Mouse (Mus musculus) limb, embryonic 14.5 days (tissue): ENCODE data around the gene Mcfd2. TPM values are rescaled to one million over a fixed set of nuclear protein-coding genes. Genes with fewer than 3 reads are reported as not detected.

Experiments used
- ATAC-seq: fragments of 200-750 bp; cut with Nextera tagmentation; 2 replicates; pipeline ENCODE4 v1.8.0; 2017; ENCODE audit warnings: low read depth, moderate number of reproducible peaks, moderate TSS enrichment; ENCODE audit not compliant: low FRiP score
- DNase-seq: peaks from one replicate; pipeline ENCODE4 v3.0.0-alpha.2; 2015; ENCODE audit warnings: low spot score
- H3K27ac ChIP-seq: fragments of 300-500 bp; sonication (generic); replicated peaks from 2 replicates; pipeline ENCODE4 v1.5.1; 2014; ENCODE audit warnings: low read depth, mild to moderate bottlenecking, low read length, moderate library complexity, mixed read lengths
- H3K27me3 ChIP-seq: fragments of 300-500 bp; sonication (generic); 2 replicates; pipeline ENCODE4 v1.6.1; 2014; ENCODE audit warnings: low read length, mixed read lengths; ENCODE audit not compliant: control insufficient read depth, insufficient read depth
- H3K36me3 ChIP-seq: fragments of 300-500 bp; sonication (generic); 2 replicates; pipeline ENCODE4 v1.6.1; 2014; ENCODE audit warnings: mild to moderate bottlenecking, low read length, moderate library complexity, mixed read lengths; ENCODE audit not compliant: control insufficient read depth, insufficient read depth
- H3K4me1 ChIP-seq: fragments of 300-500 bp; sonication (generic); 2 replicates; pipeline ENCODE4 v1.6.1; 2014; ENCODE audit warnings: antibody characterized with exemption, low read length, mixed read lengths; ENCODE audit not compliant: control insufficient read depth, insufficient read depth
- H3K4me2 ChIP-seq: fragments of 300-500 bp; sonication (generic); replicated peaks from 2 replicates; pipeline ENCODE4 v1.6.1; 2014; ENCODE audit warnings: low read depth, mild to moderate bottlenecking, low read length, moderate library complexity; ENCODE audit not compliant: severe bottlenecking
- H3K4me3 ChIP-seq: fragments of 300-500 bp; sonication (generic); replicated peaks from 2 replicates; pipeline ENCODE4 v1.5.1; 2014; ENCODE audit warnings: low read length
- H3K9ac ChIP-seq: fragments of 300-500 bp; sonication (generic); 2 replicates; pipeline ENCODE4 v1.6.1; 2014; ENCODE audit warnings: mild to moderate bottlenecking, low read depth, low read length, moderate library complexity; ENCODE audit not compliant: severe bottlenecking
- H3K9me3 ChIP-seq: fragments of 300-500 bp; sonication (generic); 2 replicates; pipeline ENCODE4 v1.6.1; 2016; ENCODE audit warnings: low read length; ENCODE audit not compliant: control insufficient read depth
- POLR2A ChIP-seq: fragments of 200-500 bp; IDR thresholded peaks from 2 replicates; pipeline ENCODE4 v1.8.0; 2012; ENCODE audit warnings: inconsistent platforms, mild to moderate bottlenecking, moderate library complexity, borderline replicate concordance; ENCODE audit not compliant: insufficient read depth, insufficient read length; ENCODE audit errors: extremely low read depth
- WGBS: fragments of 180-500 bp; shearing (Covaris S2); extraction: QIAGEN DNeasy Blood & Tissue Kit; methylation state at CpG from one replicate; pipeline ENCODE4 v1.1.7; 2014; 5-methylcytosine and 5-hydroxymethylcytosine counted together
- polyA plus RNA-seq, 2 experiments: library from polyadenylated mRNA; depleted of rRNA in 1 of 2; stranded (reverse) in 1 of 2; unstranded in 1 of 2; fragments of >200 nt; fragmentation: Nextera tagmentation in 1 of 2; extraction: Ambion mirVana in 1 of 2; gene quantifications; 2 replicates each; pipeline versions ENCODE4 v1.2.1 to v1.2.3; 2012 to 2014

Mcfd2 gene
- polyA plus RNA-seq, 2 experiments, result 70.3 to 98.4 TPM

DNA sequence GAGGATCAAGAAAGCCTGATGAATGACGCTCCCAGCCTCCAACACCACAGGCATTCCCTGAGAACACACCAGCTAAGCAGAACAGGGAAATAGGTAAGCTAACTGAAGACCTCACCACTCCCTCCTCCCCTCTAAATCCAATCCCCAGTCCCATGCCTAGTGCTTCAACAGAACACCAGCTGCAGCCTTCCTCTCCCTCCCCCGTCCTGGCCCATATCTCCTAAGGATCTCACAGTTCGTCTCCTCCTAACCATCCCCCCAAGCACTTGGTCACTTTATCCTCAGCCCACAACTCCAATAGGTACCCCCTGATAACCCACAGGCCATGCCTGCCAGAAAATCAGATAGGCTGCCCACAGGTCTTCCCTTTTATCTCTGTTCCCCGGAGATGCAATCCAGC lies 37.9 kb downstream of the Mcfd2 start:
- H3K4me3 ChIP-seq, result no peak overlapping the region
- DNase-seq (no peak), ATAC-seq (no peak)
- H3K4me2 ChIP-seq, result no peak overlapping the region
- no peaks in the 10 kb centered on the region for H3K27me3 ChIP-seq
- no peaks in the 10 kb centered on the region for H3K9me3 ChIP-seq
- peaks cover 6% of the 10 kb centered on the region; the same call in 1 of the 2 replicates for H3K4me1 ChIP-seq
- no peak overlapping the region for H3K27ac ChIP-seq
- H3K9ac ChIP-seq, result no peak overlapping the region
- WGBS, result 65% methylated on average over 4 of the region's 4 CpGs
- TF ChIP-seq POLR2A, result no peak
- H3K36me3 ChIP-seq, result no peaks in the 10 kb centered on the region

GRCm38 (mm10) chr17:87226079-87226640 lies 39.6 kb downstream of the Mcfd2 start:
- Histone ChIP-seq H3K4me3 (no peak overlapping the region), H3K27me3 (no peaks in the 10 kb centered on the region), H3K27ac (no peak overlapping the region), H3K9me3 (no peaks in the 10 kb centered on the region), H3K36me3 (no peaks in the 10 kb centered on the region), H3K9ac (no peak overlapping the region), H3K4me2 (no peak overlapping the region), H3K4me1 (peaks cover 6% of the 10 kb centered on the region; the same call in 1 of the 2 replicates)
- no peak for TF ChIP-seq POLR2A
- ATAC-seq, result no peak
- DNase-seq, result no peak
- WGBS, result 47% methylated on average over 10 of the region's 10 CpGs

GRCm38 (mm10) chr17:87225384-87225783 lies 40.4 kb downstream of the Mcfd2 start:
- no peak overlapping the region for H3K9ac ChIP-seq
- 88% methylated on average over 9 of the region's 9 CpGs for WGBS
- H3K4me2 ChIP-seq, result no peak overlapping the region
- H3K9me3 ChIP-seq, result no peaks in the 10 kb centered on the region
- no peaks in the 10 kb centered on the region for H3K36me3 ChIP-seq
- H3K4me3 ChIP-seq, result no peak overlapping the region
- H3K4me1 ChIP-seq, result peaks cover 6% of the 10 kb centered on the region; the same call in 1 of the 2 replicates
- no peaks in the 10 kb centered on the region for H3K27me3 ChIP-seq
- ATAC-seq, result no peak
- DNase-seq, result no peak
- TF ChIP-seq POLR2A, result no peak
- H3K27ac ChIP-seq, result no peak overlapping the region

DNA sequence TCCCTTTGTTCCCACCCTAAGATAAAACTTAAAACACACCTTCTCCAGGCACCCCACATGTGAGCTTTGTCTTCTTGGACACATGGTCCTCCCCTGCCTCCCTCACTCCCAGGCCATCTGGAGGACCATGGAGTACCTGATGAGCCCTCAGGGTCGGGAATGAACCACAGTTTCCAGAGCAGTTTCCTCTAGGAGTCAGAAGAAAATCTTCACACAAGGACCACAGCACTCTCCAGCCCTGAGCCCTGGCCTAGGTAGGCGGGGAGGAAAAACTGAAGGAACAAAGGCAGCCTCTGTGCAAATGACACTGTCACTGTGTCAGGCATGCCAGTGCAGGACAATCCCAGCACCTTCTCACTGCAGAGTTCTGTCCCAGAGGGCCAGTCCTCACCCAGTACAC lies 41.3 kb downstream of the Mcfd2 start:
- H3K4me1 ChIP-seq, result peaks cover 6% of the 10 kb centered on the region; the same call in 1 of the 2 replicates
- DNase-seq, result no peak
- no peak overlapping the region for H3K4me2 ChIP-seq
- H3K9ac ChIP-seq, result no peak overlapping the region
- H3K9me3 ChIP-seq, result no peaks in the 10 kb centered on the region
- no peak for ATAC-seq
- no peak overlapping the region for H3K27ac ChIP-seq
- no peak for TF ChIP-seq POLR2A
- H3K27me3 ChIP-seq, result no peaks in the 10 kb centered on the region
- H3K4me3 ChIP-seq, result no peak overlapping the region
- H3K36me3 ChIP-seq, result no peaks in the 10 kb centered on the region
- WGBS, result 69% methylated on average over 2 of the region's 2 CpGs

DNA sequence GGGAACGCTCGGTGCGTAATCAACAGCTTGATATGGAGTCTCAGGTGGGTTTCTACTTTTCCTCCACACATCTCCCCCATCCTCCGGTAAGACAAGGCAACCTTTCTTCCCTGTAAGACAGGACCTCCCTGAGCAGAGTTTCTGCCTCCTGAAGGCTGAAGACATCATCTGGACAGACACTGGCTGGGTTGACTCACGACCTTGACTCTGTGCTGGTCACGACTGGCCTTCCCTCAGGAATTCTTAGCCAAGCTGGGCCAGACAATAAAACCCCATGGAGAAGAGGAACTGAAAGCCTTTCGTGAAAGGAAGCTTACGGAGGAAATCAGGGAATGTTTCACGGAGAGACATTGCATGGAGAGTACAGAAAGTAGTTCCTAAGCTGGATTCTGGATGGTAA lies 46.3 kb downstream of the Mcfd2 start:
- Histone ChIP-seq H3K9ac (no peak overlapping the region), H3K4me3 (no peak overlapping the region), H3K4me1 (no peaks in the 10 kb centered on the region), H3K9me3 (no peaks in the 10 kb centered on the region), H3K27ac (no peak overlapping the region), H3K4me2 (no peak overlapping the region), H3K36me3 (no peaks in the 10 kb centered on the region), H3K27me3 (no peaks in the 10 kb centered on the region)
- 84% methylated on average over 9 of the region's 9 CpGs for WGBS
- no peak for ATAC-seq
- TF ChIP-seq POLR2A, result no peak
- DNase-seq, result no peak
